Mouse (Mus musculus) skeletal muscle tissue, adult 2 months (tissue): Measurements from ENCODE around the gene Nudt15.
A peak's percentile ranks its signal among the peaks of the same experiment; 100 is the strongest.

Experiments used
- DNase-seq: peaks from one replicate; pipeline ENCODE4 v3.0.0-alpha.2; 2012; ENCODE audit warnings: low read depth, low spot score

Nudt15 gene

GRCm38 (mm10) chr14:73473670-73474460 lies 74.2 kb downstream of the Nudt15 start:
- DNase-seq = peak; percentile 61

GRCm38 (mm10) chr14:73472205-73472604 lies 75.8 kb downstream of the Nudt15 start:
- no peak for DNase-seq

DNA sequence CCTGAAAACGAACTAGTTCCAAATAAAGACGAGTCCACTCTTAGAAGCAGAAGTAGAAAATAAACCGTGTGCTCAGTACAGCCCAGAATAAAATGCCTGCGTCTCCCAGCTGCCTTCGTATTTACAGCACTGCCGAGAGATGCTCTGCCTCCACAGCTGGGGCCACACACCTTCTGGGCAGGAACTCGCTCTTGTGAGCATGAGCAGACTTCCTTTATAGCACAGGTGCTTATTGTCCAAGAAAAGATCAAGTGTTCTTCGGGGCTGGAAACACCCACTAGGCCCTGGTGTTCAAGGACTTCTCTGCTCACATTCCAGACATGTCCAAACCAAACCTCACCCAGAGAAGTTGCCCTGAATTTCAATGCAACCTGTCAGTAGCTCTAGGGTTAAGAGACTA lies 77.4 kb downstream of the Nudt15 start:
- no peak for DNase-seq

DNA sequence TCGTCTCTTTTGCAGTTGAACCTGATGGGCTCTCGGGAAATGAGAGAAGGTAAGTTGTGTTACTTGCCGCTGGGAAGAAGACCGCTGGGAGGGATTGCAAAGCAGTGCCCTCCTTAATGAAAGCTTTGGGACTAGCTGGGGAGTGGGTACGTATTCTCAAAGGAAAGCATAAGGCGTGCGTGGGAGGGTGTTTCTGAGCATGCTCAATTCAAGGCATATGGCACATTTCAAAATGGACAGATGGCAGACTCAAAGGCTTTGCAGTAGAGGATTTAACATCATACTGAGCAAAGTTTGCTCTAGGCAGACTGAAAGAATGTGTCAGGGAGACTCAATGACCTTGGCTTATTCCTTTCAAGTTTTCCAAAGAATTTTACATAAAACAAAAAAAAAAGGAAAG lies 78.5 kb downstream of the Nudt15 start:
- DNase-seq = no peak
